Mouse (Mus musculus) megakaryocyte-erythroid progenitor cell, adult 5 weeks (primary cell): ENCODE results near the gene Sac3d1. TPM values are rescaled to one million over a fixed set of nuclear protein-coding genes. Genes with fewer than 3 reads are reported as not detected.

Source experiments
- polyA plus RNA-seq: library from polyadenylated mRNA; stranded (reverse); fragments of >175 nt; gene quantifications from 2 replicates; pipeline ENCODE4 v1.2.3, GENCODE M21; 2012

The Sac3d1 gene
- polyA plus RNA-seq: 57.7 and 61.3 TPM in 2 replicates

DNA sequence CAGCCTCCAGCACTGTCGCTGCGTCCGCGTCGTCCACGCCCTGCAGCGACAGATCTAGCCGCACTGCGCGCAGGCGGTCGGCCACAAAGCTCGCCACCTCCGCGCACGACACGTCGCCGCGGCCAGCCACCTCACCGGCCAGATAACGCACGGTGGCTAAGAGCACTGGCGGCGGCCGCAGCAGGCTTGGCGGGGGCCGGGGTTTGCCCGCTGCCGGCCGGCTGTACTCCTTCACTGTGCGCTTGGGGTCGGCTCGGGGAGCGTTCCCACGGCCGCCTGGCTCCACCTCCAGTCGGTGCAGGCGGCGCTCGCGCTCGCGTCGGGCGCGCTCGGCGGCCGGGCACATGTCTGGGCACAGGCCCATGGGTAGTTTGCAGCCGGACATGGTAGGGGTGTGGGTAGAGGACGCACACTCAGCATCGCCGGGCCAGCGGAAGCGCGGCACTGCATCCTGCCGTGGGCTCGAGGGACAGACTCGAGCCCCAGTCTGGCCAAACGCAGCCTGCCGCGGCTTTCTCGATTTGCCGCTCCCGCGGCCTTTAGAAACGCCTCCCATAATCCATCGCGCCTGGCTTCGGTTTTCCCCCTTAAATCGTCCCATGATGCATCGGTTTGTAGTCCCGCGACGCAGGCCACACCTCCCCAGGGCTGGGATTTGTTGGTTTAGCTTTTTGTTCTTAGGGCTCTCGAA is at the start of gene Sac3d1:
Gene Sac3d1, minus strand, starts transcription at position 665 of the 691 bp plus-strand sequence.

DNA sequence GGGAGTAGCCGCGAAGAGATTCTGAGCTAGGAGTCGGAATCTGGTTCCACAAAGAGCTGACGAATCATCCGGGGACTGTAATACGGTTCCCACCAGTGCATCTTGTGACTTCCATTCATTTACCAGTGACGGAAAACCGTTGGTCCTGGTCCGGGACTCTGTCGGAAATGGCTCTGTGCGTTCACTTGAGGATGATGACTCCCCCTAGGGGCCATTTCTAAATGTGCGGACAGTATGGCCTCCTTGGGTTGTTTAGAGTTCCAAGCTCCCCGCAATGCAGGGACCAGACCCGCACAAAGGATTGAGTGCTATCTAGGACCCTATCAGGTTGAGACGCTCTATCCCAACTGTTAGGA is 22.9 kb upstream of the Sac3d1 start, which contains the start of gene Arl2:
Gene Arl2, minus strand, starts transcription at position 155 of the 356 bp plus-strand sequence.

DNA sequence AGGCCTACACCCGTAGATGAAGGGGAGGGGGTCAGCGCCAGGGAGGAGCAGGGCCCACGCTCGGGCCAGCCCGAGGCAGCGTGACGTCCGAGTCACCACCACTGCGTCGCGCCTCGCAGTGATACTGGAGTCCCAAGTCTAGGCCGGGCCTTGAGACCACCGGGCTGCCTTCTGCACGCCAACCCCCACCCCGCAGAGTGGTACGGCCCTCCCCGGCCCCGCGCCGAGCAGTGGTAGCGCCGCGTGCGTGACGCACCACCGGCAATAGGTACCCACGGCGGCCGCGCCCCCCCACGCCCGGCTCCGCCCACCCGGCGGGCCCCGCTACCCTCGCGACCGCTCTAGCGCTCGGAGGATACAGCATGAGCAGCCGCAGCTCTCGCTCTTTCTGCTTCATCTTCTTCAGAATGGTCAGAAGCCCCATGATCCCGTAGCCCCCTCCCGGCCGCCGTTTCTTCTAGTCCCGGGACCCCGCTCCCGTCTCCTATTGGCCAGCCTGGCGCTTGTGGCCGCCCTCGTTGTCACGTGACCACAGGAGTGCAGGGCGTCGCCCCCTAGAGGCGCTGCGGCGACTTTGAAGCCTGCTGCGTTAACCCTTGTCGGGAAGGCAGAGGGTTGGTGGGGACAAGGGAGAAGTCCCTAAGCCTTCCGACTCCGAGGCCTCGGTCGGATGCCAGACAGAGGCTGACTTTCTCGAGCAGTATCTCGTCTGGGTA is 22.4 kb upstream of the Sac3d1 start, which contains the start of gene Batf2:
Gene Batf2, plus strand, starts transcription at position 306 of the 716 bp plus-strand sequence.

DNA sequence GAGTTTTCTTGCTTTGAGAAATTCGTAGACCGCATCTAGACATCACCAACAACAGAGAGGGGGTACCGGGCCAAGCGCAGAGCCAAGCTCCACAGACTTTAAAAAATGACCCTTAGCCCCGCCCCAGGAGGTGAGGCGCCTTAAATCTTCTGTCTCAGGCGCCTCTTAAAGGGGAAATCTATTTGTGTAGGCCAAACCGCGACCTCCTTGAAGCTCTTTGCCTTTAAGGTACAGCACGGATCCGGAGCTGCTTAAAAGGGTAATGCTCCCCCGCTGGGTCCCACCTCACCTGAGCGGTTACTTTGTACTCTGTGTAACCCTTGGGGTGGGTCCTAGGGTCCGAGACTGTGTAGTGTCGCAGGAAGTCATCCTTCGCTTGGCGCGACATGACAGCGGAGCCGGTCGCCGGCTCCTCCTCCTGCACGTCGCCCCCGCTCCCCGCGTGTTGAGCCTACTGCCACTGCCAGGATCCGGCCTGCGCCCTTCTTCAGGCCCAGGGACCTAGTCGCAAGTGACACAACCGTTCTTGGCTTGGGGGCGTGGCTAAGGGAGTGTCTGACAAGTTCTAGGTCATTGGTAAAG is 9.4 kb upstream of the Sac3d1 start, which contains the start of gene Snx15:
Gene Snx15, minus strand, starts transcription at position 545 of the 582 bp plus-strand sequence.

DNA sequence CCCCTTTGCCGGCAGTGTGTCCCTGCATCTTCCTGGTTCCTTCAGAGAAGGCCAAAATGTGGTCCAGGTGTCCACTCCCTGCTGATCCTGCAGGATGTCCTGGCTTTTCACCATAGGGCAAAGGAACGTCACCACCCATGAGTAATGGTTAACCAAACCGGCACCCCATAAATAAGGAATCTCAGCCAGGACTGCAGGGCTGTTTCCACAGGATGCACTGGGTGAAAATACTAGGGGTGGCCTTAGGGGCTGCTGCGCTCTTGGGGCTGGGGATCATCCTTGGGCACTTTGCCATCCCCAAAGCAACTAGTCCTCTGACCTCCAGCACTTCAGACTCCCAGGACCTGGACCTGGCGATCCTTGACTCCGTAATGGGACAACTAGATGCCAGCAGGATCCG is 12.9 kb downstream of the Sac3d1 start, which contains the start of gene Naaladl1:
Gene Naaladl1, plus strand, starts transcription at position 197 of the 400 bp plus-strand sequence.

DNA sequence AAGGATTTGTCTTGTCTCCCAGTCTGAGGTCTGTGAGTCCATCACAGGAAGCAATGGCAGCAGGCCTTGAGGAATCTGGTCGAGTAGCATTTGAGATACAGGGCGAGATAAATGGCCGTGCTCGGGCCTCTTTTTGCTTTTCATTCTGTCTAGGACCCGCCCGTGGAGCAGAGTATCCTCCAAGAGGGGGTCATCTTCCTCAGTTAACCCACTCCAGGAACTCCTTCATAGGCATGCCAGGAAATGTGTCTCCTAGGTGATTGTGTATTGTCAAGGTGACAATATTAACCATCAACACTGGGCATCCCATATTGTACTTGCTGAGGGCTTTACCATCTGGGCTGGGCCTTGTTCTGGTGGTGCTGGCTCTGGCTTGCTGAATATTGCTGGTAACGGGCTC is 24.3 kb downstream of the Sac3d1 start, which contains the start of gene AC131692.1:
Gene AC131692.1, plus strand, starts transcription at position 301 of the 400 bp plus-strand sequence.

DNA sequence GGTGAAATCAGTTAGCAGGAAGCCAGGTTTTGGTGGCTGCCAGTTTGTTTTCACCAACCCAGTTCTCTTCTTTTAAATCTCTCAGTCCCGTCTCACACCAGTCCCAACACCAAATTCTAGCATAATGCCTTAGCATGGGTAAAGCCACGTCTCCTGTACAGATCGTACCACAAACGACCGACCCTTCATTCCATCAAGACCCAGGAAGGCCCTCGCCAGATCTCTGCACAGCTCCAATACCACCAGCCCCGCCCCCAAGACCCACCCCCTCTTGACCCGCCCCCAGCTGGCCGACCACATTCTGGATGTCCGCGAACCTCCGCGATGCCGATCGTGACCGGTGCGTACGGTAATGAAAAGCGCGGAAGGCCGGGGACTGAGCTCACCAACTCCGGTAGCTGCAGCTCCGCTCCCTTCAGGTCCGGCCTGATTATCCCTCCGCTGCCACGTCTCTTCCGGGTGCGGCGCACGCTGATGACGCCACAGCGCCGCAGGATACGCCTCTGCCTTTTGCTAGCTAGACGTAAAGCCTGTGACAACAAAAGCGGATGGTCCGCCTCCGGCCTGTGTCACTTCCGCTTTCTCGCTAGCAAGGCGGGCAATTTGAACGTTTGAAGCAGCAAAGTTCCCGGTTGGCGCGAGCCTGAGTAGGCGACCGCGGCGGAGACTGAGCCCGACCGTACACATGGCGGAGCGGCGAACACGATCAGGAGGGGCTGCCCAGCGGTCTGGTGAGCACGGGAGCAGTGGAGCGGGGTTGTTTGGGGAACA is 33.8 kb downstream of the Sac3d1 start, which contains the start of the genes Zfpl1 and Cdca5:
Gene Zfpl1, minus strand, starts transcription at position 479 of the 771 bp plus-strand sequence.
Gene Cdca5, plus strand, starts transcription at position 506 of the 771 bp plus-strand sequence.

DNA sequence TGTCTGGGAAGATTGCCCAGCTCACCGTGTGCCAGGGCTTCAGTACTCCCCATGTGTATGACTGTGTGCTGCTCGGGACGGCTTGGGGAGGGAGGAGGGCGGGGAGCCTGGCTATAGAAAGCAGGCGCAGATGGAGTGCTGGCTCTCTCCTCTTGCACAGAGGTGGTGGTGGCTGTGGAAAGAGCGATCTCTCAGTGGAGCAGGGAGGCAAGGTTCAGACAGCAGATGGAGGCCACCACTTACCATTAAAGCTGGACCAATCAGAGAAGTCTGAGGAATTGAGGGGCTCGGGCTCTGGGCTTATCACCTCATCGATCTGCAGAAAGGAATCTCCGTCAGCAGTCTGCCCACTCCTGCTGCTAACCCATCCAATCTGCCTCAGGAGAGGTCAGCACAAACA is 36.3 kb downstream of the Sac3d1 start, which contains the start of gene Gm28374:
Gene Gm28374, minus strand, starts transcription at position 101 of the 400 bp plus-strand sequence.

DNA sequence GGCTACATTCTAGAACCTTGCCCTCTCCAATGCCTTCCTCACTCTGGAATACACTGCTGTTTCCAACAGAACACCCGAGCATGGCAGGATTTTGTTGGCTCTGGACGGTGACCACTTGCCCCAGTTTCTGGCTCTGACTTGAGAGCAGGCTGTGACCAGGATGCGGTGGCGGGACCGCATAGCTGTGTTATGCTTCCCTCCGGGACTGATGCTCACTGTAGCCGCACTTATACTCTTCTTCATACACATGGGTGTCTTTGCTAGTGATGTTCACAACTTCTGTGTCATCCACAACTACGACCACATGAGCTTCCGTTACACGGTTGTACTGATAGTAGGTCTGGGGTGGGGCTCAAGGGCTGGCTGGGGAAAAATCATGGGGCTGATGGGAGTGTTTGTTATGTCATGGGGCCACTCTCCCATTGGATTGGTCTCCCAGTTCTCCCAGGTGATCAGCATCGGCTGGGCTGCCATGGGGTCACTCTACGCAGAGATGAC is 38.4 kb downstream of the Sac3d1 start, which contains the start of gene Tmem262:
Gene Tmem262, plus strand, starts transcription at position 51 of the 498 bp plus-strand sequence.

DNA sequence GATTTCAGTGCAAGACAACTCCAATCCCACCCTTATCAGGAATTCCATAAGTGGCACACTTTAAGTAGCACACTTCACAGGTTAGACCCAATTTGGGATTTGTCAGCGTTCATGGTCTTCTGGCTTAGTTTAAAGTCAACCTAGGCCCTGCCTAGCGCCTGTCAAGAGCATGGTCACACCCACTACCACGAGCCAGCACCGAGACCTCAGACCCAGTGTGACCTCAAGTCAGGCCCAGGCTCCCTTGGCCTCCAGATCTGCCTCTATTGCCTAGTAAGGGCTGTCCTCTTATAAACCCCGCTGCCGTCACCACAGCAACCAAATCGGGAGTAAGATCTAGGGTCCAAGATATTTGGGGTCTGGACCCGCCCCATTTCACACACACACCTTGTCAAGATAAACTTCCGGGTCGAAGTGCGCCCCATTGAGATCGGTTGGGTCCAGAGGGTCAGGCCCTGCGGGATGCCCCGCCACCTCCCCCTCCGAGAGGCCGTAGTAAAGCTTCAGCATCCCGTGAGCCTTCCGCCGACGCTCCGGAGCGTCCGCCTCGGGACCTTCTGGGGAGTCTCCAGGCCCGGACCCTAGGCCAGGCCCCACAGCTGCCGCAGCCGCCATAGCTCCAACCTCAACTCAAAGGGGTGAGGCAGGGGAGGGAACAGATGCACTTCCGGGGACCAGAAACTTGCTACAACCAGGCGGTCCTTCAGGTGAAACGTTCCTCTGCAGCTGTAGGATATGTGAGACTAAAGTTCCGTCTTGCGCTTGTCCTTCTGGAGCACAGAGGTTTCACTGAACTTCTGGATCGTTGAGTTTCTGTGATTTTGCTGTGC is 41.7 kb downstream of the Sac3d1 start, which contains the start of gene Vps51:
Gene Vps51, minus strand, starts transcription at position 668 of the 830 bp plus-strand sequence.

DNA sequence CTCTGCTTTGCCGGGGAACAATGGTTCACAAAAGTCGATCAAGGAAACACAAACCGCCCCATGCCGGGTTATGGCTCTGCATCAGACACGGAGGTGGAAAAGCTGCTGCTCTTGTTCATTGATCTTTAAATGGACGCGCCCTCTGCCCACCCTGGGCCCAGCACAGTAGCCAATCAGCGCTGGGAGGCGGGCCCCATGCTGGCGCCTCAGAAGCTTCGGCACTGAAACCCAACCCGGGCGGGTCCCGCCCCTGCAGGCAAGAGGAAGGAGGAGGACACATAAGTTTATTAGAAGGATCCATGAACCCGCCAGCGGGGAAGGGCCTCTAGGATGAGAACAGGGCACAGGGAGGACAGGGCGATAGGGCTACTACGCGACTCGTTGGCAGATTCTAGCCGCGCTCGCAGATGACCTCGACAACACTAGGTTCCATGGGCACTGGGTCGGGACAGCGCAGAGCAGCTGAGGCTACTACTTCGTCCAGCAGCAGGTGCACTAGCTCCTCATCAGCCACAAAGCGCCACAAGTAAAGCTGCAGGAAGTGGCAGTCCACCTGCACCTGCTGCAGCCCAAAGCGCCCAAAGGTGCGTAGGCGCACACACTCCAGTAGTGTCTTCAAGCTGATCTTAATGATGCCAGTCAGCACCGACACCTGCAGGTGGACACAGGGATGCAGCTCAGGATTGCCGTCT is 50.6 kb downstream of the Sac3d1 start, which contains the start of gene Tm7sf2:
Gene Tm7sf2, minus strand, starts transcription at position 650 of the 692 bp plus-strand sequence.

Other genes starting within 250 kb of the Sac3d1 start
- 27.8 and 28.3 TPM in 2 replicates for gene Frmd8, start 243.4 kb downstream of the Sac3d1 start, polyA plus RNA-seq
- gene Slc25a45, start 240.8 kb downstream of the Sac3d1 start, polyA plus RNA-seq: 8.4 and 9.5 TPM in 2 replicates
- gene Tigd3, start 224.5 kb downstream of the Sac3d1 start, polyA plus RNA-seq: 0.84 and 1.3 TPM in 2 replicates
- gene Dpf2, start 205.6 kb downstream of the Sac3d1 start, polyA plus RNA-seq: 48.2 and 61.9 TPM in 2 replicates
- 0.10 and 0.20 TPM in 2 replicates for gene Cdc42ep2, start 193.8 kb downstream of the Sac3d1 start, polyA plus RNA-seq
- gene Pola2, start 154.4 kb downstream of the Sac3d1 start, polyA plus RNA-seq: 41.2 and 48.3 TPM in 2 replicates
- gene Slc22a20, start 132.5 kb downstream of the Sac3d1 start, polyA plus RNA-seq: not detected in 2 replicates
- 105 and 106 TPM in 2 replicates for gene Capn1, start 102.8 kb downstream of the Sac3d1 start, polyA plus RNA-seq
- gene Syvn1, start 72.1 kb downstream of the Sac3d1 start, polyA plus RNA-seq: 167 and 179 TPM in 2 replicates
- 22.3 and 22.4 TPM in 2 replicates for gene Mrpl49, start 60.9 kb downstream of the Sac3d1 start, polyA plus RNA-seq
- gene Fau, start 60.8 kb downstream of the Sac3d1 start, polyA plus RNA-seq: 4,552 and 5,111 TPM in 2 replicates
- gene Znhit2, start 57.5 kb downstream of the Sac3d1 start, polyA plus RNA-seq: 62.2 and 69.2 TPM in 2 replicates
- gene Tm7sf2, start 50.3 kb downstream of the Sac3d1 start, polyA plus RNA-seq: 10.4 and 10.7 TPM in 2 replicates
- gene Vps51, start 41.4 kb downstream of the Sac3d1 start, polyA plus RNA-seq: 42.3 and 58.6 TPM in 2 replicates
- gene Tmem262, start 38.6 kb downstream of the Sac3d1 start, polyA plus RNA-seq: not detected in 2 replicates
- 0.47 and 1.4 TPM in 2 replicates for gene Gm28374, start 36.4 kb downstream of the Sac3d1 start, polyA plus RNA-seq
- gene Zfpl1, start 33.7 kb downstream of the Sac3d1 start, polyA plus RNA-seq: 69.2 and 77.1 TPM in 2 replicates
- gene Cdca5, start 33.7 kb downstream of the Sac3d1 start, polyA plus RNA-seq: 10.9 and 13.6 TPM in 2 replicates
- 2.3 and 3.3 TPM in 2 replicates for gene AC131692.1, start 24.2 kb downstream of the Sac3d1 start, polyA plus RNA-seq
- 0.07 and 0.37 TPM in 2 replicates for gene Naaladl1, start 12.9 kb downstream of the Sac3d1 start, polyA plus RNA-seq
- 117 and 133 TPM in 2 replicates for gene Snx15, start 9.7 kb upstream of the Sac3d1 start, polyA plus RNA-seq
- 0.92 and 1.5 TPM in 2 replicates for gene Batf2, start 22.3 kb upstream of the Sac3d1 start, polyA plus RNA-seq
- gene Arl2, start 22.9 kb upstream of the Sac3d1 start, polyA plus RNA-seq: 54.7 and 67.6 TPM in 2 replicates
- gene Majin, start 65.7 kb upstream of the Sac3d1 start, polyA plus RNA-seq: not detected in 2 replicates
- gene Gpha2, start 107.7 kb upstream of the Sac3d1 start, polyA plus RNA-seq: not detected in 2 replicates
- gene Ppp2r5b, start 117.2 kb upstream of the Sac3d1 start, polyA plus RNA-seq: 17.7 and 17.9 TPM in 2 replicates
- gene Atg2a, start 123.0 kb upstream of the Sac3d1 start, polyA plus RNA-seq: 78.6 and 105 TPM in 2 replicates
- gene Ehd1, start 158.1 kb upstream of the Sac3d1 start, polyA plus RNA-seq: 158 and 171 TPM in 2 replicates
- 17.3 and 21.8 TPM in 2 replicates for gene Cdc42bpg, start 187.8 kb upstream of the Sac3d1 start, polyA plus RNA-seq
- 113 and 132 TPM in 2 replicates for gene Men1, start 216.3 kb upstream of the Sac3d1 start, polyA plus RNA-seq
- 122 and 145 TPM in 2 replicates for gene Map4k2, start 222.5 kb upstream of the Sac3d1 start, polyA plus RNA-seq
- gene Sf1, start 245.0 kb upstream of the Sac3d1 start, polyA plus RNA-seq: 1,917 and 2,290 TPM in 2 replicates